Mouse (Mus musculus) limb, embryonic 12.5 days (tissue): ENCODE data around the gene Arpc1a. TPM values are rescaled to one million over a fixed set of nuclear protein-coding genes. Genes with fewer than 3 reads are reported as not detected.
"Not testable (repeated sequence)": the region's sequence is repeated elsewhere in the genome, so short reads cannot be mapped to it uniquely, and the experiment has no call there.

ENCODE experiments used
- ATAC-seq: fragments of 200-750 bp; cut with Nextera tagmentation; 2 replicates; pipeline ENCODE4 v1.8.0; 2017; ENCODE audit warnings: low read depth, moderate TSS enrichment; ENCODE audit not compliant: insufficient number of reproducible peaks, insufficient read depth, low FRiP score, low TSS enrichment
- H3K27ac ChIP-seq: fragments of 300-500 bp; sonication (generic); 2 replicates; pipeline ENCODE4 v1.5.1; 2016; ENCODE audit warnings: mild to moderate bottlenecking, moderate library complexity
- H3K27me3 ChIP-seq: fragments of 300-500 bp; sonication (generic); 2 replicates; pipeline ENCODE4 v1.6.1; 2016; ENCODE audit warnings: mild to moderate bottlenecking, moderate library complexity
- H3K36me3 ChIP-seq: fragments of 300-500 bp; sonication (generic); 2 replicates; pipeline ENCODE4 v1.6.1; 2016; ENCODE audit warnings: mild to moderate bottlenecking, moderate library complexity
- H3K4me1 ChIP-seq: fragments of 300-500 bp; sonication (generic); replicated peaks from 2 replicates; pipeline ENCODE4 v1.6.1; 2016
- H3K4me2 ChIP-seq: fragments of 300-500 bp; sonication (generic); 2 replicates; pipeline ENCODE4 v1.6.1; 2016; ENCODE audit warnings: mild to moderate bottlenecking, moderate library complexity
- H3K4me3 ChIP-seq: fragments of 300-500 bp; sonication (generic); replicated peaks from 2 replicates; pipeline ENCODE4 v1.5.1; 2016; ENCODE audit warnings: mild to moderate bottlenecking
- H3K9ac ChIP-seq: fragments of 300-500 bp; sonication (generic); replicated peaks from 2 replicates; pipeline ENCODE4 v1.6.1; 2016; ENCODE audit warnings: mild to moderate bottlenecking, moderate library complexity
- H3K9me3 ChIP-seq: fragments of 300-500 bp; sonication (generic); 2 replicates; pipeline ENCODE4 v1.6.1; 2016; ENCODE audit warnings: mild to moderate bottlenecking, moderate library complexity
- WGBS: fragments of 180-500 bp; shearing (Covaris S2); methylation state at CpG from one replicate; pipeline ENCODE4 v1.1.7; 2016; 5-methylcytosine and 5-hydroxymethylcytosine counted together
- polyA plus RNA-seq: library from polyadenylated mRNA; unstranded; fragments of >200 nt; fragmentation: Nextera tagmentation; extraction: Ambion mirVana; gene quantifications from 2 replicates; pipeline ENCODE4 v1.2.1, GENCODE M21; 2016

Arpc1a gene
- polyA plus RNA-seq, 1 experiment from 2014 or later: 142 TPM

DNA sequence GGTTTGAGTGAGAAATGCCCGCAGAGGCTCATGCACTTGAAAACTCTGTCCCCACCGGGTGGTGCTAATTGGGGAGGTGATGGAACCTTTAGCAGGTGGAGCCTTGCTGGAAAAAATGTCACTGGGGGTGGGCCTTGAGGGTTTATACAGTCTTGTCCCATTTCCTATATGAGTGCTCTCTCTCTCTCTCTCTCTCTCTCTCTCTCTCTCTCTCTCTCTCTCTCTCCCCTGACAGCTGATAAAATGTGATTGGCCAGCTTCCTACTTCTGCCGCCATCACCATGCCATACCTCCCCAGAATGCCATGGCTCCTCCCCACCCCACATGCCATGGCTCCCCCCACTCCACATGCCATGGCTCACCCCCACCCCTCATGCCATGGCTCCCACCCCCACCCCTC, 8.5 kb upstream of the Arpc1a start:
- H3K9ac ChIP-seq: no peak overlapping the region
- H3K4me2 ChIP-seq: no peak overlapping the region
- no peaks in the 10 kb centered on the region for H3K9me3 ChIP-seq
- H3K27me3 ChIP-seq: no peaks in the 10 kb centered on the region; the same call in 1 of the 2 replicates
- no peaks in the 10 kb centered on the region for H3K36me3 ChIP-seq
- no peak overlapping the region for H3K27ac ChIP-seq
- H3K4me1 ChIP-seq: no peaks in the 10 kb centered on the region
- no peak for ATAC-seq
- 64% methylated on average over 3 of the region's 3 CpGs for WGBS
- H3K4me3 ChIP-seq: no peak overlapping the region

DNA sequence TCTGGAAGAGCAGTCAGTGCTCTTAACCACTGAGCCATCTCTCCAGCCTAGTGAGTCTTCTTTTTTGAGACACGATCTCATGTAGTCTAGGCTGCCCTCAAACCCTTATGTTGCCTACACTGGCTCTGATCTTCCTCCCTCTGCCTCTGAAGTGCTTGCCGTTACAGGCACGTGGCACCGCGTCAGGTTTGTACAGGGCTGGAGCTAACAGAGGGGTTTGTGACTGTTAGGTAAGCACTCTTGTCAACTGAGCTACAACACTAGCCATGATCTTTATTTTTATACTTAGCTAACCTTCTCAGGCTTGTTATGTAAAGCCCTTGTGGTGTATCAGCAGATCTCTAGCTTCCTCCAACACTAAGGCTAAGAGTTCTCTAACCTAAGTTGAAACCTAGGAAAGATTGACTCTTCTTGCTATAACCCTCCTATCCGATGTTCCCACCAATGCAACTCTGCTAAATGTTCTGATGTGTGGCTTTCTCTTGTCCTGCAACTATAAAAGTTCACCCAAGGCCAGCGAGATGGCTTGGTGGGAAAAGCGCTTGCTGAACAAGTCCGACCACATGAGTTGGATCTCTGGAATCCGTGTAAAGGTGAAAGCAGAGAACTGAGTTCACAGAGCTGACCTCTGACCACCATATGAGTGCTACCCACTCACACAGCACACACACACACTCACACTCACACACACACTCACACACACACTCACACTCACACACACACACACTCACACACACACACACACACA, 1.6 kb upstream of the Arpc1a start:
- H3K9ac ChIP-seq: no peak overlapping the region
- WGBS: 92% methylated on average over 10 of the region's 10 CpGs

GRCm38 (mm10) chr5:145083201-145083600, 429 bp upstream of the Arpc1a start:
- H3K9me3 ChIP-seq, H3K27me3 ChIP-seq, H3K4me1 ChIP-seq: not testable (repeated sequence)
- H3K4me3 ChIP-seq: peak overlapping the region; percentile 79
- H3K9ac ChIP-seq: peak overlapping the region; percentile 52
- peak overlapping the region; percentile 87 for H3K4me2 ChIP-seq
- ATAC-seq: peak; percentile 21; the same call in 1 of the 2 replicates
- WGBS: 55% methylated on average over 6 of the region's 6 CpGs
- peak overlapping the region; percentile 79; the same call in 1 of the 2 replicates for H3K27ac ChIP-seq
- H3K36me3 ChIP-seq: peaks cover 15% of the 10 kb centered on the region; the same call in 1 of the 2 replicates

More for the DNA sequence above, 1.6 kb upstream of the Arpc1a start:
- no peaks in the 10 kb centered on the region for H3K9me3 ChIP-seq
- no peak overlapping the region for H3K27ac ChIP-seq
- H3K4me2 ChIP-seq: no peak overlapping the region
- H3K36me3 ChIP-seq: 0 out of 2 replicates have a peak, but pooled peaks cover 8% of the 10 kb centered on the region
- H3K27me3 ChIP-seq: no peaks in the 10 kb centered on the region
- no peak for ATAC-seq
- H3K4me1 ChIP-seq: peaks cover 9% of the 10 kb centered on the region; the same call in 1 of the 2 replicates
- no peak overlapping the region for H3K4me3 ChIP-seq

- H3K9ac ChIP-seq: peak overlapping the region; percentile 13; the same call in 1 of the 2 replicates
- peaks cover 26% of the 10 kb centered on the region; the same call in 1 of the 2 replicates for H3K36me3 ChIP-seq
- no peaks in the 10 kb centered on the region for H3K9me3 ChIP-seq
- H3K4me3 ChIP-seq: peak overlapping the region; percentile 79
- H3K4me2 ChIP-seq: peak overlapping the region; percentile 87
- 78% methylated on average over 2 of the region's 2 CpGs for WGBS
- peaks cover 9% of the 10 kb centered on the region; the same call in 1 of the 2 replicates for H3K4me1 ChIP-seq
- ATAC-seq: no peak
- no peaks in the 10 kb centered on the region for H3K27me3 ChIP-seq
- no peak overlapping the region for H3K27ac ChIP-seq
Observed at GRCm38 (mm10) chr5:145084822-145085221, 1.2 kb downstream of the Arpc1a start.

GRCm38 (mm10) chr5:145088186-145088585, 4.6 kb downstream of the Arpc1a start:
- Histone ChIP-seq H3K4me3 (no peak overlapping the region), H3K36me3 (peaks cover 53% of the 10 kb centered on the region), H3K4me2 (no peak overlapping the region), H3K27ac (no peak overlapping the region), H3K4me1 (peaks cover 9% of the 10 kb centered on the region; the same call in 1 of the 2 replicates), H3K27me3 (no peaks in the 10 kb centered on the region), H3K9ac (no peak overlapping the region), H3K9me3 (no peaks in the 10 kb centered on the region)
- no peak for ATAC-seq
- WGBS: 91% methylated on average over 2 of the region's 2 CpGs

DNA sequence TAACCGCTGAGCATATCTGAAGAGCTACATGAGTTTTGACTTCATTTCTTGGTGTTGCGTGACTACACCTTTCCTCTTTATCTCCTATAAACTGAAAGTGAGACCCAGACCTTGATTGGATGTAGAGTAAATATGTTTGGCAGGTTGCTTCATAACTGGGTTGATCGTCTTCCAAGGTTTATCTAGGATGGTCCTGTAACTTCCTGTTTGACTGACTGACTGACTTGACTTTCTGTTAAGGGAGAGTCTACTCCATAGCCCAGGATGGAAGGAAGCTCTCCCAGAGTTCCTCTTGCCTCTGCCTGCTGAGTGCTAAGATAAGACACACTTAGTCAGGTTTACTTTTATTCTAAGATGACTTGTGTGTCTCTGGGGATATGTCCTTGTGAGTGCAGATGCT, 6.2 kb downstream of the Arpc1a start:
- no peak overlapping the region for H3K9ac ChIP-seq
- no peak overlapping the region for H3K4me3 ChIP-seq
- no peak overlapping the region for H3K27ac ChIP-seq
- no peak for ATAC-seq
- 95% methylated on average over 3 of the region's 3 CpGs for WGBS
- no peaks in the 10 kb centered on the region for H3K27me3 ChIP-seq
- peaks cover 68% of the 10 kb centered on the region for H3K36me3 ChIP-seq
- no peak overlapping the region for H3K4me2 ChIP-seq
- H3K4me1 ChIP-seq: peaks cover 3% of the 10 kb centered on the region; the same call in 1 of the 2 replicates
- no peaks in the 10 kb centered on the region for H3K9me3 ChIP-seq

- Histone ChIP-seq H3K4me3 (no peak overlapping the region), H3K4me2 (no peak overlapping the region), H3K9ac (no peak overlapping the region), H3K27ac (no peak overlapping the region), H3K9me3 (no peaks in the 10 kb centered on the region), H3K4me1 (no peaks in the 10 kb centered on the region), H3K27me3 (no peaks in the 10 kb centered on the region), H3K36me3 (peaks cover 93% of the 10 kb centered on the region)
- ATAC-seq: no peak
- 90% methylated on average over 4 of the region's 4 CpGs for WGBS
Observed at GRCm38 (mm10) chr5:145096195-145096594, 12.6 kb downstream of the Arpc1a start.

GRCm38 (mm10) chr5:145098340-145098821, 14.8 kb downstream of the Arpc1a start:
- 92% methylated on average over 10 of the region's 10 CpGs for WGBS
- Histone ChIP-seq H3K4me3 (no peak overlapping the region), H3K4me2 (no peak overlapping the region), H3K36me3 (peaks cover 95% of the 10 kb centered on the region), H3K27ac (no peak overlapping the region), H3K9me3 (no peaks in the 10 kb centered on the region), H3K27me3 (no peaks in the 10 kb centered on the region), H3K9ac (no peak overlapping the region), H3K4me1 (no peaks in the 10 kb centered on the region)
- ATAC-seq: no peak

GRCm38 (mm10) chr5:145100960-145101359, 17.3 kb downstream of the Arpc1a start:
- ATAC-seq: no peak
- H3K4me3 ChIP-seq: no peak overlapping the region
- no peaks in the 10 kb centered on the region for H3K9me3 ChIP-seq
- H3K4me2 ChIP-seq: no peak overlapping the region
- H3K27me3 ChIP-seq: no peaks in the 10 kb centered on the region
- H3K4me1 ChIP-seq: no peaks in the 10 kb centered on the region
- WGBS: 92% methylated on average over 9 of the region's 9 CpGs
- H3K9ac ChIP-seq: no peak overlapping the region
- no peak overlapping the region for H3K27ac ChIP-seq
- peaks cover 97% of the 10 kb centered on the region for H3K36me3 ChIP-seq

DNA sequence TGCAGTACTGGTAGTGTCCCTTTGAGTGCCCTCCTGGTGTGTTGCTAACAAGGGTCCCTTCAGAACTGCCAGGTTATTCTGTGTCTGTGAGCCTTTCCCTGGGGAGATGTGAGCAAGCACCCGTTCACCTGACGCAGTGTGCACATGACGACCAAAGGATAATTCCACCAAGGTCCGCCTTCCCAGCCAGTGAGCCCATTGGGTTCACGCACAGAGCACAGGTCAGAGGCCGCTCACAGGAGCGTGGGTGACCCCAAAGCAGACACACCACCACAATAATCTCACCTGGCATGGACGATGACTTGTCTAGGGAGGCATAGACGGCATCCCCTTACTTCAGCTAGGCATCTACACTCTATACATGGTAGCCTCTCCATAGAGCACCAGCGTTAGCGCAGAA, 17.8 kb downstream of the Arpc1a start:
- WGBS: 94% methylated on average over 11 of the region's 11 CpGs
- not testable (repeated sequence) for H3K9me3 ChIP-seq, H3K4me1 ChIP-seq, H3K27ac ChIP-seq, H3K4me2 ChIP-seq, H3K4me3 ChIP-seq, H3K9ac ChIP-seq, ATAC-seq, H3K27me3 ChIP-seq
- peaks cover 97% of the 10 kb centered on the region for H3K36me3 ChIP-seq

DNA sequence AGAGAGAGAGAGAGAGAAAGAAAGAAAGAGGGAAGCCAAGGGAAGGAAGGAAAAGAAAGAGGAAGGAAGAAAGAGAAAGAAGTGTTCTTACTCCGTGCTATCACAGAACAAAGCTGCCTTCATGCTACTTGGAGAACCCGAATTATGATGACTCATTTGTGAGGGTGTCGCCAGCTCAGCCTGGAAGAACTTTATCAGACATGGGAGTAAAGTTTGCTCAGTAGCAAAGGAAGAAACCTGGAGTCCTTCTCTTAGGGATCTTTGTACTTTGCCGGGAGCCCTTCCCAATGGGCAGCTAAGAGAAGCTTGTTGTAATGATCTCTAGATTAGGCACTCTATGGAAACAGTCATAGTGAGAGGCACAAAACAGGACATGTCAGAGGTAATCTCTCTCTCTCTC, 19.1 kb downstream of the Arpc1a start:
- 95% methylated on average over 4 of the region's 4 CpGs for WGBS
- Histone ChIP-seq H3K4me2 (no peak overlapping the region), H3K27me3 (no peaks in the 10 kb centered on the region), H3K36me3 (peaks cover 97% of the 10 kb centered on the region), H3K9ac (no peak overlapping the region), H3K27ac (no peak overlapping the region), H3K9me3 (no peaks in the 10 kb centered on the region), H3K4me3 (no peak overlapping the region), H3K4me1 (no peaks in the 10 kb centered on the region)
- ATAC-seq: no peak
